Mouse (Mus musculus): ENCODE results near the gene Zfp1.

The Zfp1 gene

DNA sequence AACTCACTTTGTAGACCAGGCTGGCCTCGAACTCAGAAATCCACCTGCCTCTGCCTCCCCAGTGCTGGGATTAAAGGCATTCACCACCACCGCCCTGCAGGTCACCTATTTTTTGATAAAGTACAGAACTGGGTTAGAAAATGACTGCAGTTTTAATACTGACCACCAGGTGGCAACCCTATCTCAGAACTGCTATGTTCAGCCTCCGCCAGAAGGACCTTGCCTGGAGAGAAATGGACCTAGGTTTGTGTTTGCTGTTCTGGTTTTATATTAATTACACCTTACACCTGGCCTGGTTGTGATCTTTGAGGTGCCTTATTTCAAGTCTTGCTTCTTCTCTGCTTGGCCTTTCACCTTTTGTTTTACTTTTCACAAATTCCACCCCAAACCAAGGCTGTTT, 34.9 kb downstream of the Zfp1 start:
- DNase-seq (ENCODE audit: low read depth) = peak; percentile 56

DNA sequence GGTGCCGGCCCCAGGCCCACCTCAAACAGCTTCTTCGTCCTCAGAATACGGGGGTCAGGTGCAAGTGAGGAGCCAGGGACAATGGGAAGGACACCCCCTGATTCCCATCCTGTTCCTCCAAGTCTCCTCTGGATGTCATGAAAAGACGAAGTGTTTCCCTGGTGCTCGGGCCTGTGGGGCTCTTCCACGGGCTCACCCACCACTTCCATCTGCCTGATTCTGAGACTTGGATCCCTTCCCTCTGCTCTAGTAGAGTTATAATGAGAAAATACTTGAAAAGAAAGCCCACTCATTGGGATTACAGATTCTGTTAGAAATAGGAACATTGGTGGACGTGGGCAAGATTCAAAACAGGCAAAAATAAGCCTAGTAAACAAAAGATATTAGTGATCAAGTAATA, 35.6 kb downstream of the Zfp1 start:
- no peak for DNase-seq (ENCODE audit: low read depth)

DNA sequence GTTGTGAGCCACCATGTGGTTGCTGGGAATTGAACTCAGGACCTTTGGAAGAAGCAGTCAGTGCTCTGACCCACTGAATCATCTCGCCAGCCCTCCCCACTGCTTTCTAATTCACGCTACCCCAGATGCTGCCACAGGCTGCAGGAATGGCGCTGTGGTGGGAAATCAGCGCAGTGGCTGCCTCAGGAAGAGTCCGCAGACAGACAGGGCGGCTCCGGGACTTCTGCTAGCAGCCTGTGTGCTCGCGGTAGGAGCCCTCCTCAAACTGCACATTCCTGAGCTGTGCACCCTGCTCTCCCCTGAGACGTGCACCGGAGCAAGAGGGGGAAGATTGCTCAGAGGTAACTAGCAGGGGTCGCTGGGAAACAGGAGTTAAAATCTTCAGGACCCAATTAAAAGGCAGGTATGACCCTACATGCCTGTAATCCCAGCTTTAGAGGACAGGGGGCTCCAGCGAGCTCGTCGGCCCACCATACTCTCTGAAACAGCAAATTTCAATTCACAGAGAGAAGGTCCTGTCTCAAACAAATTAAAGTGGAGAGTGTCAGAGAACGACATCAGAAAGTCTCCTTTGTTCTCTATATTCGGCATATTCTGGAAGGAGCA, 37.3 kb downstream of the Zfp1 start:
- no peak for DNase-seq (ENCODE audit: low read depth)

DNA sequence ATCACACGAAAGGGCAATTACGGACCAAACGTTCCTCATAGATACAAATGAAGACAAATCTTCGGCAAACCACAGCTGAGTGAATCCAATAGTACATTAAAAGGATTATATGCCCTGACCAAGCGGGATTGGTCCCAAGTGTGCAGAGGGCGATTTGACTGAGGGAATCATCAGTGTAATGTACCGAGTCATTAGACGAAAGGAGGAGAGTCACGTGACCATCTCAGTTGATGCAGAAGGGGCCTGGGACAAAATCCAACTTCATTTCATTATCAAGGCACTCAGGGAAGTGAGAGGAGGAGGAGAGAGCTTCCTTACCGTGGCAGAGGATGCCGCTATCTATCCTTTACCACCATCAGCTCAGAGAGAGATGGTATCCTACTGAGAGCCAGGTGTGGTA, 38.0 kb downstream of the Zfp1 start:
- DNase-seq (ENCODE audit: low read depth) = no peak

DNA sequence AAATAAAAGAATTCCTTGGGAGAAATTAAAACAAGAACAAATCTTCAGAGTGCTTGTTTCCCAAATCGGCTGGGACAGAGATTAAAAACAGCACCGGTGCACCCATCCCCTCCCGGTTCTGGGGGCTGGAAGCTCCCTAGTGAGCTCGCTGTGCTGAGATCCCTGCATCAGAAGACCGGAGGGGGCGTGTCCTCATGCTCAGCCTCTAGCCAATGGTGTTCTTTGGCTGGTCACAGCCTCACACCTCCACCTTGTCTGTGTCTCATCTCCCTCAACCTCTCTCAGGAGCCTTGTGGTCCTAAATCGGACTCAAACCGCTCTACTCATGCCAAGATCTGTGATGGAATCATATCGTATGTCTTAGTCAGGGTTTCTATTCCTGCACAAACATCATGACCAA, 39.3 kb downstream of the Zfp1 start:
- DNase-seq (ENCODE audit: low read depth) = no peak

DNA sequence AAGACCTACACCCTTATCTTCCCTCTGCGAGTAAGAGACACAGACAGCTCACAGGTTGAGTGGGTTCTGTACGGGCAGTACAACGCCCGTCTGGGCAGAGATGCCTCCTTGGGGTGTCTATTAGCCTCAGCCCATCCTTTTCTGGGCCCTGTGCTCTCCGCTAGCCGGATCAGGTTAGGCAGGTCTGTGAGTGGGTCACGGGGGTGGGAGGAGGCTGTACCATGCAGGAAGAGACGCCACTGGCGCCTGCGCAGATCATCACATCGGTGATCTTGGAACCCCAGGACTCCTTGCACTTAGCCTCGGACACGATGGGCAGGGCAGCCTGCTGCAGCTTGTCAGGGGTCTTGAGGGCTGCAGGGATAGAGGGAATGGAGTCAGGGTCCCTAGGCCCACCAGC, 43.7 kb downstream of the Zfp1 start:
- DNase-seq (ENCODE audit: low read depth) = no peak

DNA sequence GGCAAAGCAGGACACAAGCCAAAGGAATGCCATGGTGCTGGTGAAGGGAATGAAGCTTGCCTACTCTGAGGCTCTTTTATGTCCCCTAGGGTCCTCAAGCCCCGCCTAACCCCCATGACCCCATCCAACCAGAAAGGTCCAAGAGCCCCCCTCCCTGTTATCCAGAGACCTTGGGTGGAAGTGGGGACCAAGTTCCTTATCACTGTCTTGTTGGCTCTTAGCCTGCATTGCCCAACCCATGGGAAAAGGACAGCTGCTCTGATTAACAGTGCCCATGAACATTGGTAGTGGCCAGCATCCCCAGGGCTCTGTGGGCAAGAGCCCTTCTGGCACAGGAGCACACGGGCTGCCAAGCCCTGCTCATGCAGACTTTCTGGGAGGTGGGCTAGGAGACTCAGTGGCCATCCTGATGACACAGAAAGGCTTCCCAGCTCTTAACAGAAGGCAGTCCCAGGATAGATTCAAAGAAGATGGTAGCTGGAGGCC, 47.8 kb downstream of the Zfp1 start, which contains the start of gene Ctrb1:
TSS of gene Ctrb1 (minus strand) at position 51 of the 486 bp plus-strand sequence.
- no peak for DNase-seq (ENCODE audit: low read depth)

DNA sequence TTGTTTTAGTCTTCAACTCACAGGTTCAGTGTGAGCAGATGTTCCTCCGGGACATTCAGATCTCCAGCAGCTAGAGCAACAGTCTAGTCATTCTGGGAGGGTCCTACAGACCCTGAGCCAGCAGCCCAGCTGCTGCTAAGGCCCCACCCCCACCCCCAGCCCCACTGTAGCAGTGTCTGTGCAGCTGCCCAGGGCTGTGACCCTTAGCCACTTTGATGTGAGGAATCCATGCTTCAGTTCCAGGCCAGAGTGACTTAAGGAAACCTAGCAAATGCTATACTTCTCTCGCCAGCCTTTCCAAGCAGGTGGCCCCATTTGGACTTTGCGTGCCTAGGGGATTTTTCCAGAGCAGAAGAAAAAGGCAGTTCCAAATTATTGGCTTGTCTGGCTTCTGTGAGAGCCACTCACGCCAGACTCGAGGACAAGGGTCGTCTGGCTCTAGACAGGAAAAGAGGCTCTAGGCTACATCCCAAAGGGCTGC, 50.1 kb downstream of the Zfp1 start:
- DNase-seq (ENCODE audit: low read depth) = no peak

DNA sequence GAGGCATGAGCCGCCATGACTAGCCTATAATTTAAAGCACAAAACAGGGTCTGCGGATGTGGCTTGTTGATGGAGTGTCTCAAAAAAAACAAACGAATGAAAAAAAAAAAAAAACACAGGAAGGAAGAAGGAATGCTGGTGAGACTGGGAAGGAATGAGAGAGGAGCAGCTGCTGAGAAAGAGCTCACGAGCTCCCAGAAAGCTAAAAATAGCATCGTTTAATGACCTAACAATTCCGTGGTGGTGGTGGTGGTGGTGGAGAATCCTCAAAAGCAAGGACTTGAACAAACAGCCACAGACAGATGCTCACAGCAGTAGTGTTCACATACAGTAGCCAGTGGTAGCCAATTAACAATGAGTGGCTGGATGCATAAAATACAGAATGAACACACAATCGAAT, 52.2 kb downstream of the Zfp1 start:
- DNase-seq (ENCODE audit: low read depth) = no peak

DNA sequence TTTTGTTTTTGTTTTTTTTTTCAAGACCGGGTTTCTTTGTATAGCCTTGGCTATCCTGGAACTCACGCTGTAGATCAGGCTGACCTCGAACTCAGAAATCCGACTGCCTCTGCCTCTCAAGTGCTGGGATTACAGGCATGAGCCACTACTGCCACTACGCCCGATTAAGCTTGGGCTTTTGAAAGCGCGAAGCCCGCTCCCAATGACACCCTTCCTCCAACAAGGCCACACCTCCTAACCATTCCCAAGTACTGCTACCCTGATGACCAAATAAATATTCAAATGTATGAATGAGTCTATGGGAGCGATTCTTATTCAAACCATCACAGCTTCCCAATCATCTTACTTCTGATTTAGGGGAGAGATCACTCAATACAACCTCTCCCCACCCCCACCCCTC, 54.5 kb downstream of the Zfp1 start:
- DNase-seq (ENCODE audit: low read depth) = no peak

DNA sequence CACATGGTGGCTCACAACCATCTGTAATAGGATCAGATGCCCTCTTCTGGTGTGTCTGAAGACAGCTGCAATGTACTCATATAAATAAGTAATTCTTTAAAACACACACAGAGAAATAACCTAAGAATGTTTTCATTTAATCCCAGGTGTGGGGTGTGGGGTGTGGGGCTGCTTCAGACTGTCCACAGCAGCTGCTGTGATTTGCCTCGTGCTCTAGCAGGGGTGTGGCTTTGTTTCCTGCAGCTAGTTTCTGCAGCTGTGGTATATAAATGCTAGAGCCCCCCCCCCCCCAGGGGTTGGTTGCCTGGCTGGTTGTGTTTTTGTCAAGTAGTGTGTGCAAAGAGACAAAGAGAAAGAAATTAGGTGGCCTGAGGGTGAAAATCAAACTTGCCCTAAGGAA, 55.8 kb downstream of the Zfp1 start:
- no peak for DNase-seq (ENCODE audit: low read depth)

DNA sequence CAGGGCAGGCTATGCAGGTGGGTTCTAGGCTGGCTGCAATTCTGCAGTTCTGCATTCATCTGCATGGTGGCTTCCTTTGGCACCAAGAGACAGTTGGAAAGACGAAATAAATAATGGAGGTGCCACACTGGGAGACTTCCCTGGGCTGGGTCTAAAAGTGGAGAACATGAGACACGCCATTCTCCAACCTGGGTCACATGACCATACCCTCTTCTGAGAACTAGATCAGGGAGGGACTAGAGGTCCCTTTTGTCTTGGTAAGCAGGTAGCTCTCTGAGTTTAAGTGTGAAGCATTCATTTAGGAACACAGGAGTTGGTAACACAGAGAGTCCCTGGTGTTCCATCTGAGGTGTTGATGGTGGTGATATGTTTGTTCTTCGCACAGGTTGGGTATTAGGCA, 57.0 kb downstream of the Zfp1 start:
- DNase-seq (ENCODE audit: low read depth) = no peak

DNA sequence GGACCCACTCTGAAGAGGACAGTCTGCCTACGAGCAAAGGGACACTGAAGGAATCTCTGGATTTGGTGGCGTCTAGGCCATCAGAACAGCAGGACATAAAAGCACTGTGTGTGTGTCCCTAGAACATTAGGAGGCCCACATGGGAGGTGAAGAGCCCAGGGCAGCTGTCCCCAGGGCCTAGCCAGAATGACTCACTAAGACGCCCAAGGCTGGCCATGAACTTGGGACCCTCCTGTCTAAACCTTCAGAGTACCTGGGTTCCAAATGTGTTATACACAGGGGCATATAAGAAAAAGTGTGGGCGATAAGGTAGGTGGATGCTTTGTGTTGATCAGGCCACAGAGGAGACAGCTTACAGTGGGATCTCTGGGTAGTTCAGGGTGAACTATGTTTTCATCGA, 57.5 kb downstream of the Zfp1 start:
- DNase-seq (ENCODE audit: low read depth) = no peak

DNA sequence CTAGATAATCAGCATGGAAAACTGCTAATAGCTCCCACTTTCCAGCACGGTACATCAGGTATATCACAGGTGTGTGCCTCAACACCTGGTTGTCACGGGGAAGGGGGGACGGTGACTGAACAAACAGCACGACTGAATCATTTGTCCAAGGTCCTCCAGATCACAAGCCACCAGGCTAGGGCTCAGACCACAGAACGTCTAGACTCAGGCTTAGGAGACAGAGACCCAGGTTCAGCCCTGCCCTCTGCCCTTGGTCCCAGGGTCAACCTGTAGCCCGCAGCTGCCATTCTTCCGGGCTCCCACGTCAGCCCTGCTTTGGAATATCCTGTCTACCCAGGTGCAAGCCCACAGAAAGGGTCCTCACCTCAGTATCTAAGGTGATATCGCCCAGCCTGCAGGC, 58.2 kb downstream of the Zfp1 start:
- no peak for DNase-seq (ENCODE audit: low read depth)

DNA sequence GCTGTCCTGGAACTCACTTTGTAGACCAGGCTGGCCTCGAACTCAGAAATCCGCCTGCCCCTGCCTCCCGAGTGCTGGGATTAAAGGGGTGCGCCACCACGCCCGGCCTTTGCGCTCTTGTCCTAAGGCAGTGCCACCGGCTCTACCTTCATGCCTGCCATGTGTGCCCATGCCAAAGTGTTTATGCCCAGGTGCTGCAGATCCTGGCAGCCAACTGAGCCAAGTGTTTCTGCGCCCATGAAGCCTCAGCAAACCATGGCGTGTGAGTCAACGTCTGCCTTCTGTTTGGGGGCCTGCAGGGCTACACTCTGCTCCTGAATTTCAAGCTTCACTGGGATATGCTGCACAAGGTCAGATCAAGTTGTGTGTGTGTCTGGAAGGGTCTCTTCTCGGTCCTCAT, 61.4 kb downstream of the Zfp1 start:
- no peak for DNase-seq (ENCODE audit: low read depth)

DNA sequence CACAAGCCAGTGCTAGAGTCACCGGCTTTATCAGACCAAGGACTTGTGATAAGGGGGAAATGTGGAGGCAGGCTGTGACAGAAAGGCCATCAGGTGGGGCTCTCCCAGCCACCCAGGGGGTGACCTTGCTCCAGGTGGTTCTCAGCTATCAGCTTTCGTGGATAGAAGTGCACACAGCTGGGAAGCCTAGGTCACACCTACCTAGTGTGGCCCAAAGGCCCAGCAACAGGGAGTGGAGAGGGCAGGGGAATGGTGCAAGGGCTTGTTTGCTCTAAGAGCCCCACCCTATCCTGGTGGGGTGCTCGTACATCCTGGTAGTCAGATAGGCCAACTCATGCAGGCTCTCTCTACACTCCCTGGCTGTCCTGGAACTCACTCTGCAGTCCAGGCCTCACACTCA, 62.0 kb downstream of the Zfp1 start:
- no peak for DNase-seq (ENCODE audit: low read depth)

DNA sequence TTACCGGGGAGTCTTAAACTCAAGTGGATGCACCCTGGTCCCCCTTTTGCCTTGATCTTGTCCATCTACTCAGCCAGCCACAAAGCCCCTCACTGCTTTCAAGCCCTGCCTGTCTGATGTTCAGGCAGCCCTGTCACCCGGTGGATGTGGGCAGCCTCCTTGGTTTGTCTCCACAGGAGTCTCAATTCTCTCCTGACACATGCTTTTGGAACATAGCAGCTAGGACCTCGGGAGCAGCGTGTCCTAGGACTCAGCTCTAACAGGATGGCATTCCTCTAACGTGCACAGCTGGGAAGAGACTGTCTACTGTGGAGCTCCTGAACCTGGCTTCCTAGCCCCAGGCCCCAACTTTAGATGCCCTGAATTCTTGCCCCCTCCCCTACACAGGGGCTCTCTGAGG, 62.5 kb downstream of the Zfp1 start:
- no peak for DNase-seq (ENCODE audit: low read depth)

DNA sequence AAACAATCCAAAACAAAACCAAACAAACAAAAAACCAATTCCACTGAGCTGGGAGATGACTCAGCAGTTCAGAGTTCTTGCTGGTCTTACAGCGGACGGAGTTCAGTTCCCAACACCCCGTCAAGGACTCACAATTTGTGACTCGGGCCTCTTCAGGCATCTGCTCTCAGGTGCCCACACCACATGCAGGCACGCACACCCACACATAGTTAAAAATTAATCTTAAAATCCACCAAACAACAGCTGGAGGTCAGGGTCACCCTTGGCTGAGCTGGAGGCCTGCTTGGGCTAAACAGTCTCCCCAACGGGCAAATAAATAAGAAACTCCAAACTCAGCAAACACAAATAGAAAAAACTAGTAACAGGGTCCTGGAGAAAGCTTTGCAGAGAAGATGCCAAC, 65.1 kb downstream of the Zfp1 start:
- DNase-seq (ENCODE audit: low read depth) = no peak

DNA sequence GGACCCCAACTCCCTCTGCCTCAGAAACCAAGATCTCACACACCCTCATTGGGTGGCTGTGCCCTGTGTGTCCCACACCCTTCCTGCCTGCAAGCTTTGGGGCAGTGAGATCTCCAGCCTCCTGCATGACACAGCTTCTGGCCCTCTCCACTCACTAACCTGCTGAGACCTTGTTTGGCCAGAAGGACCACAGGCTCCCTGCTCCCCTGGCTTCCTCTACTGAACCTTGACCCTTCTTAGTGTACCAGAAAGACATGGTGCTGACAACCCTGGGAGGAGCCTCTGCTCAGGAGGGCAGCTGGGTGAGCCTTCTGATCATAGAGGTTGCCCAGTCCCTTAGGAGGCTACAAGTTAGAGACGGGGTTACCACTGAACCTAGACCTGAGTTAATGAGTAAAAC, 66.0 kb downstream of the Zfp1 start:
- DNase-seq (ENCODE audit: low read depth) = no peak

DNA sequence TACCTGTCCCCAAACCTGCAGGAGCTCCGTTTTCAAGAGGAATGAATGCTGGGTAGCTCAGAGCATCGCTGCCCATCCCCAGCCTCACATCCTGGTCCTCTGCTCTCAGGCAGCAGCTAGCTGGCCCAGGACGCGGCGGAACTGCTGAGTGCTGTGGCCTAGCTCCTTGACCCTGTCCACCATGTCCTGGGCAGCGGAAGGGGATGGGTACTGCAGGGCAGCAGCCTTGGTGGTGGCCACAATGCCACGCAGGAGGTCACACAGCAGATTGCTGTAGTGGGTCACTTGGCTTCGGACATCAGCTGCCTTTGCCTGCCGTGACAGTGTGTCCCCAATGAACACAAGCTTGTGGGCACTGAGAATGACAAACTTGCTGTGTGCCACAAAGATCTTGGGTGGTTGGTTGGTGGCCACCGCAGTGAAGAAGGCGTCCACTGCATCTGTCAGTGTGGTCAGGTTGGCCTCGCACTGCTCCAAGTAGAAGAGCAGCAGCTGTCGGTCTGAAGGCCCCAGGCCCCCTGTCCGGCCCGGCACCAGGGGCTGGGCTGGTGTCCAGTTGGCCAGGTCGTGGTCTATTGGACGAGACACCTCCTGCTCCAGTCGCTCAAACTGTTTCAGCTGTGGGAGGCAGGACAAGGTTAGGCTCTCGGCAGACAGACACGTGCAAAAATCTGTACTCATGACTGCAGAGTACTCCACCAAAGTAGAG, 67.7 kb downstream of the Zfp1 start:
- DNase-seq (ENCODE audit: low read depth) = no peak

DNA sequence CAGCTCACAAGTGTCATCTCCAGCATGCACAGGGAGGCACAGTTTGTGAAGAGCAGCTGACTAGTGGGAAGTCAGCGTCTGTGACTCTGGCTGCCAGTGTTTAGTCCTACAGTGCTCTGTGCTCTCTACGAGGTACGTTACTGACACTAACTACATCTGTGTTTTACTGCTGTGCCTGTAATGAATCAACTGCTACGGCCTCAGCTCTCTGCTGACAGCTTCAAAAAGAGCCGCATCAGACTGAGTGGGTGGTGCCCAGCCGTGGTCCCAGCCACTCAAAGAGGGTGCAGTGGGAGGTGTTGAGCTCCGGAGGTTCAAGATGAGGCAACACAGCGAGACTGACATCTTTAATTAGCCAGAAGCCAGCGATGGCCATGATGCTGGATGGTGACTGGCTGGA, 68.9 kb downstream of the Zfp1 start:
- no peak for DNase-seq (ENCODE audit: low read depth)

DNA sequence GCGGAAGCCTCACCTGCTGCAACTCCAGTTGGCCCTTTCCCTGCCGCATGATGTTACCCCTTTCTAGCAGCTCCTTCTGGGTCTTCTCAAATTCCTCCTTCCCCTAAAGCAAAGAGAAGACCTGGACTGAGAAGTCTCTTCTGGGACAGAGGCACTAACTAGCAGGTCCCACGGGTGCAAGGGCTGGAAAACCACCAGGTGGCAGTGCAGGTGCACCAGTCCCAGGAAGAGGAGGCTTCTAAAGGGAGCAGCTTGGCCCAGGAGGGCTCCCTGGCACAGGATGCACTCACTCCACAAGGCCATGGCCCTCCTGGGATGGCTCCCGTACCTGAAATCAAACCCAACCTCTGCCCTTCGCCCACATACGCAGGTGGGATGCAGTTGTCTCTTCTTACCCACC, 69.4 kb downstream of the Zfp1 start:
- peak; percentile 25 for DNase-seq (ENCODE audit: low read depth)

DNA sequence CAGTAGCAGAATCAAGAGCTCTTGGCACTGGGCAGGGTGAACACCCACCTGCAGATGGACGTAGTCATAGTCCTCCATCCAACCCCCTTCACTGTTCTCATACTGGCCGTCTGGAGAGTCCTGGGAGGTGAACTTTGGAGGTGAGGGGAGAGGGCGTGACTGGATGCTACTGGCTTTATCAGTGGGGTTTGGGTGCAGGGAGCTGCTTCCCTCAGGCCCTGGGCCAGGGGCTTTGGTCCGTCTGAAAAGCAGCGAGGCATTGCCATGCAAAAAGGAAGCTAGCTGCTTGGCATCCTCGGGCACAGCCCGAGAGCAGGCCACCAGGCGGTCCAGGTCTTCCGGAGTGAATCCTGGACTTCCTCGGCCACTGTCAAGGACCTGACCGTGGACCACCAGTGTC, 70.1 kb downstream of the Zfp1 start:
- DNase-seq (ENCODE audit: low read depth) = no peak

DNA sequence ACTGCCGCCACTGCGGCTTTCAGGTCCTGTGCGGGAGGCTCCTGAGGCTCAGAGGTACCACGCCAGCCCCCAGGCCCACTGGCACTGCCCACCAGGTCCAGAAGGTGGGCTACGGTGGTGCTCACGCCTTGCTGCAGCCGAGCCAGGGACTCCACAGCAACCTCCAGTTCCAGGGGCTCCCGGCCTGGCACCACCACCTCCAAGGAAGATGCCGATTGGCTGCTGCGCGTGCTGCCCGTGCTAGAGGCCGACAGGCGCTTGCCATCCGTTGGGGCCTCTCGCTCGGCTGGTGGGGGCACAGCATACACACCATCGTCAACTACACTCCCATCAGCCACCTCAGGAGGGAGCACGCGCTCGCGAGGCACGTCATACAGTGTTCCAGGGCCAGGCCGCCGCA, 70.6 kb downstream of the Zfp1 start:
- DNase-seq (ENCODE audit: low read depth) = no peak
